Mouse (Mus musculus): ENCODE results near the gene Dxo.

GRCm38 (mm10) chr17:34808599-34809205, 28.1 kb upstream of the Dxo start:
- no peak for TF ChIP-seq E2F4 (IDR thresholded peaks at IDR 0.05; ENCODE audit: insufficient read depth)
- no peak for TF ChIP-seq POLR2AphosphoS2 (IDR thresholded peaks at IDR 0.05; ENCODE audit: insufficient read length, low read depth)
- TF ChIP-seq POLR2A (IDR thresholded peaks at IDR 0.05; ENCODE audit: insufficient read length, low read depth), result no peak
- TF ChIP-seq TCF3 (IDR thresholded peaks at IDR 0.05; ENCODE audit: insufficient read length, low read depth), result no peak
- no peak for TF ChIP-seq REST (IDR thresholded peaks at IDR 0.05; ENCODE audit: insufficient read depth, insufficient read length)
- TF ChIP-seq MAX (IDR thresholded peaks at IDR 0.05; ENCODE audit: low read depth), result no peak
- no peak for TF ChIP-seq MYOG (IDR thresholded peaks at IDR 0.05; ENCODE audit: control insufficient read depth in 1 of 3, insufficient read depth in 1 of 3, insufficient read length in 2 of 3, low read depth in 2 of 3)
- TF ChIP-seq USF1 (IDR thresholded peaks at IDR 0.05; ENCODE audit: low read depth), result no peak
- no peak for TF ChIP-seq CEBPB (IDR thresholded peaks at IDR 0.05; ENCODE audit: insufficient read depth, poor library complexity, severe bottlenecking)
